Mouse (Mus musculus) forebrain, embryonic 12.5 days (tissue): ENCODE measurements around the gene 3830406C13Rik. TPM values are rescaled to one million over a fixed set of nuclear protein-coding genes. Genes with fewer than 3 reads are reported as not detected.
A peak's percentile ranks its signal among the peaks of the same experiment; 100 is the strongest.

Experiments used
- ATAC-seq: fragments of 200-750 bp; cut with Nextera tagmentation; 2 replicates; pipeline ENCODE4 v1.8.0; 2017; ENCODE audit warnings: moderate TSS enrichment; ENCODE audit not compliant: low FRiP score
- H3K27ac ChIP-seq: fragments of 300-500 bp; sonication (generic); 2 replicates; pipeline ENCODE4 v1.5.1; 2016; ENCODE audit warnings: mild to moderate bottlenecking
- H3K27me3 ChIP-seq: fragments of 300-500 bp; sonication (generic); 2 replicates; pipeline ENCODE4 v1.6.1; 2016; ENCODE audit warnings: mild to moderate bottlenecking
- H3K36me3 ChIP-seq: fragments of 300-500 bp; sonication (generic); replicated peaks from 2 replicates; pipeline ENCODE4 v1.6.1; 2016; ENCODE audit warnings: mild to moderate bottlenecking
- H3K4me1 ChIP-seq: fragments of 300-500 bp; sonication (generic); 2 replicates; pipeline ENCODE4 v1.6.1; 2016
- H3K4me2 ChIP-seq: fragments of 300-500 bp; sonication (generic); 2 replicates; pipeline ENCODE4 v1.6.1; 2016; ENCODE audit warnings: mild to moderate bottlenecking, moderate library complexity
- H3K4me3 ChIP-seq: fragments of 300-500 bp; sonication (generic); replicated peaks from 2 replicates; pipeline ENCODE4 v1.5.1; 2016; ENCODE audit warnings: mild to moderate bottlenecking
- H3K9ac ChIP-seq: fragments of 300-500 bp; sonication (generic); 2 replicates; pipeline ENCODE4 v1.6.1; 2016; ENCODE audit warnings: mild to moderate bottlenecking
- H3K9me3 ChIP-seq: fragments of 300-500 bp; sonication (generic); 2 replicates; pipeline ENCODE4 v1.6.1; 2016
- WGBS: fragments of 180-500 bp; shearing (Covaris S2); methylation state at CpG from one replicate; pipeline ENCODE4 v1.1.7; 2016; 5-methylcytosine and 5-hydroxymethylcytosine counted together
- polyA plus RNA-seq: library from polyadenylated mRNA; unstranded; fragments of >200 nt; fragmentation: Nextera tagmentation; extraction: Ambion mirVana; gene quantifications from 2 replicates; pipeline ENCODE4 v1.2.1, GENCODE M21; 2016

The 3830406C13Rik gene
- polyA plus RNA-seq, 1 experiment from 2014 or later, result 37.8 TPM

GRCm38 (mm10) chr14:12344746-12345240 is 60.8 kb downstream of the 3830406C13Rik start:
- under 1% methylated on average over 39 of the region's 39 CpGs for WGBS
- peak; percentile 21; the same call in 1 of the 2 replicates for ATAC-seq
- H3K9ac ChIP-seq, result peak overlapping the region; percentile 90

GRCm38 (mm10) chr14:12345241-12345921 is 61.4 kb downstream of the 3830406C13Rik start:
- H3K9me3 ChIP-seq, result no peaks in the 10 kb centered on the region
- H3K27ac ChIP-seq, result peak overlapping the region; percentile 96
- peaks cover 57% of the 10 kb centered on the region for H3K4me1 ChIP-seq
- peak overlapping the region; percentile 58 for H3K4me3 ChIP-seq
- ATAC-seq, result peak; percentile 43; the same call in 1 of the 2 replicates
- H3K4me2 ChIP-seq, result peak overlapping the region; percentile 57
- under 1% methylated on average over 40 of the region's 40 CpGs for WGBS
- H3K36me3 ChIP-seq, result no peaks in the 10 kb centered on the region
- H3K27me3 ChIP-seq, result peaks cover 97% of the 10 kb centered on the region
- H3K9ac ChIP-seq, result peak overlapping the region; percentile 90

More at GRCm38 (mm10) chr14:12344746-12345240, 60.8 kb downstream of the 3830406C13Rik start:
- peak overlapping the region; percentile 96 for H3K27ac ChIP-seq
- H3K9me3 ChIP-seq, result no peaks in the 10 kb centered on the region
- H3K4me3 ChIP-seq, result peak overlapping the region; percentile 58
- peaks cover 97% of the 10 kb centered on the region for H3K27me3 ChIP-seq
- H3K36me3 ChIP-seq, result no peaks in the 10 kb centered on the region
- peak overlapping the region; percentile 57 for H3K4me2 ChIP-seq
- peaks cover 58% of the 10 kb centered on the region for H3K4me1 ChIP-seq

- Histone ChIP-seq H3K4me2 (peak overlapping the region; percentile 57), H3K27me3 (peaks cover 97% of the 10 kb centered on the region), H3K4me1 (peaks cover 54% of the 10 kb centered on the region), H3K9me3 (no peaks in the 10 kb centered on the region), H3K36me3 (no peaks in the 10 kb centered on the region), H3K27ac (peak overlapping the region; percentile 96), H3K9ac (peak overlapping the region; percentile 90), H3K4me3 (peak overlapping the region; percentile 58)
- under 1% methylated on average over 50 of the region's 50 CpGs for WGBS
- peak; percentile 42; the same call in 1 of the 2 replicates for ATAC-seq
Measured at GRCm38 (mm10) chr14:12346011-12346864, 62.3 kb downstream of the 3830406C13Rik start.

GRCm38 (mm10) chr14:12346865-12347600 is 63.1 kb downstream of the 3830406C13Rik start:
- H3K36me3 ChIP-seq, result no peaks in the 10 kb centered on the region
- peak overlapping the region; percentile 57 for H3K4me2 ChIP-seq
- peak overlapping the region; percentile 96 for H3K27ac ChIP-seq
- H3K9me3 ChIP-seq, result no peaks in the 10 kb centered on the region
- peaks cover 54% of the 10 kb centered on the region for H3K4me1 ChIP-seq
- peaks cover 97% of the 10 kb centered on the region for H3K27me3 ChIP-seq
- ATAC-seq, result peak; percentile 45; the same call in 1 of the 2 replicates
- under 1% methylated on average over 26 of the region's 26 CpGs for WGBS
- H3K9ac ChIP-seq, result peak overlapping the region; percentile 90
- H3K4me3 ChIP-seq, result peak overlapping the region; percentile 58

- peak within 1 kb of the TSS; percentile 90 for H3K9ac ChIP-seq
- H3K9me3 ChIP-seq, result no peaks in the 10 kb centered on the region
- H3K4me3 ChIP-seq, result peak within 1 kb of the TSS; percentile 58
- peaks cover 54% of the 10 kb centered on the region for H3K4me1 ChIP-seq
- H3K27ac ChIP-seq, result peak within 1 kb of the TSS; percentile 96
- H3K36me3 ChIP-seq, result no peaks in the 10 kb centered on the region
- H3K27me3 ChIP-seq, result peaks cover 97% of the 10 kb centered on the region
- ATAC-seq, result no peak
- WGBS, result 0% methylated on average over 2 of the region's 2 CpGs
- H3K4me2 ChIP-seq, result peak within 1 kb of the TSS; percentile 57
Measured at GRCm38 (mm10) chr14:12348089-12348488, 64.1 kb downstream of the 3830406C13Rik start, which contains the start of gene Fezf2. Gene Fezf2, minus strand, starts transcription at chr14:12348189.

- no peak overlapping the region for H3K4me3 ChIP-seq
- no peak overlapping the region for H3K9ac ChIP-seq
- H3K36me3 ChIP-seq, result no peaks in the 10 kb centered on the region
- H3K9me3 ChIP-seq, result no peaks in the 10 kb centered on the region
- H3K27ac ChIP-seq, result no peak overlapping the region
- no peak overlapping the region; the same call in 1 of the 2 replicates for H3K4me2 ChIP-seq
- no peak for ATAC-seq
- peaks cover 97% of the 10 kb centered on the region for H3K27me3 ChIP-seq
- H3K4me1 ChIP-seq, result peaks cover 46% of the 10 kb centered on the region
- WGBS, result 12% methylated on average over 15 of the region's 15 CpGs
Measured at GRCm38 (mm10) chr14:12349334-12350090, 65.5 kb downstream of the 3830406C13Rik start.

GRCm38 (mm10) chr14:12350271-12350916 is 66.4 kb downstream of the 3830406C13Rik start:
- Histone ChIP-seq H3K4me3 (no peak overlapping the region), H3K4me1 (peaks cover 38% of the 10 kb centered on the region), H3K9ac (no peak overlapping the region)

More at GRCm38 (mm10) chr14:12350271-12350916, 66.4 kb downstream of the 3830406C13Rik start:
- Histone ChIP-seq H3K27ac (no peak overlapping the region), H3K36me3 (no peaks in the 10 kb centered on the region), H3K4me2 (peak overlapping the region; percentile 10; the same call in 1 of the 2 replicates), H3K27me3 (peaks cover 94% of the 10 kb centered on the region), H3K9me3 (no peaks in the 10 kb centered on the region)
- ATAC-seq, result no peak
- WGBS, result 9% methylated on average over 16 of the region's 16 CpGs

Other genes starting within 250 kb of the 3830406C13Rik start
- gene Gm49355, start 197 bp upstream of the 3830406C13Rik start, polyA plus RNA-seq, result 0.13 and 0.37 TPM in 2 replicates
- gene Fezf2, start 64.0 kb downstream of the 3830406C13Rik start, polyA plus RNA-seq, result 46.8 and 52.6 TPM in 2 replicates